Mouse (Mus musculus): ENCODE measurements around the gene Fam53b. TPM values are rescaled to one million over a fixed set of nuclear protein-coding genes. Genes with fewer than 3 reads are reported as not detected.
"Not testable (repeated sequence)": the region's sequence is repeated elsewhere in the genome, so short reads cannot be mapped to it uniquely, and the experiment has no call there.

Gene Fam53b
- total and polyA plus RNA-seq, 3 experiments, result 15.6 to 30.9 (median 22.1) TPM

DNA sequence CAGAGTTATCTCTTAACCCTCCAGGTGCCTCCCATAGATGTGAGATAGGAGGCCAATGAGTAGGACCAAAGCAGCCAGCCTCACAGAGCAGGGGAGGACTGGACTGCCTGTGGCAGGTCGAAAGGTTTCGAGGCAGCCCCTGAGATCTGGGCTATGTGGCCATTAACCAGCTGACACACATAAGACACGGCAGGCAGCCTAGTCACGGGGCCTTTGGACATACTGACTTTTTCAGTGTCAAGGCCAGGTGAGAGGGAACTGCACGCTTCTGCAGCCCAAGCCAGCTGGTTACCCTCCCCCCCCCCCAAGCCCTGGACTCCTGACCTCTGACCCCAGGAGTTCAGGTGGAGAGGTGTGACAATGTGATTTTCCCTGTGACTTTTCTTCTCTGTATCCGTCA, 148.9 kb downstream of the Fam53b start:
- H3K79me2 ChIP-seq (replicated peaks; ENCODE audit: control insufficient read depth, extremely low read depth, insufficient read depth, poor library complexity, severe bottlenecking), result no peaks in the 10 kb centered on the region
- TF ChIP-seq CHD2 (IDR thresholded peaks at IDR 0.05; ENCODE audit: low read length) (no peak), UBTF (IDR thresholded peaks at IDR 0.05; ENCODE audit: low read depth, low read length) (no peak), SIN3A (IDR thresholded peaks at IDR 0.05; ENCODE audit: low read length) (no peak), IRF4 (IDR thresholded peaks at IDR 0.05; ENCODE audit: low read depth, low read length) (no peak), USF2 (conservative IDR thresholded peaks at IDR 0.05; ENCODE audit: low read depth, low read length) (no peak), SMC3 (IDR thresholded peaks at IDR 0.05; ENCODE audit: low read depth, low read length) (no peak), ZKSCAN1 (IDR thresholded peaks at IDR 0.05; ENCODE audit: borderline replicate concordance, low read depth, low read length) (no peak), RCOR1 (conservative IDR thresholded peaks at IDR 0.05; ENCODE audit: low read depth, low read length) (no peak), MYC (IDR thresholded peaks at IDR 0.05; ENCODE audit: low read depth, low read length) (no peak), BHLHE40 (IDR thresholded peaks at IDR 0.05; ENCODE audit: low read depth, low read length) (no peak), TBP (conservative IDR thresholded peaks at IDR 0.05; ENCODE audit: low read depth, low read length) (no peak), ETS1 (conservative IDR thresholded peaks at IDR 0.05; ENCODE audit: low read depth, low read length) (no peak), GABPA (IDR thresholded peaks at IDR 0.05; ENCODE audit: insufficient replicate concordance, low read depth, low read length) (no peak), POLR2AphosphoS2 (IDR thresholded peaks at IDR 0.05; ENCODE audit: low read depth, low read length) (no peak), KAT2A (IDR thresholded peaks at IDR 0.05; ENCODE audit: insufficient replicate concordance, low read length) (no peak), ZC3H11A (IDR thresholded peaks at IDR 0.05; ENCODE audit: low read depth, low read length) (no peak), MAFK (IDR thresholded peaks at IDR 0.05; ENCODE audit: insufficient replicate concordance, low read length) (no peak), RAD21 (IDR thresholded peaks at IDR 0.05; ENCODE audit: low read depth, low read length) (no peak), NRF1 (IDR thresholded peaks at IDR 0.05; ENCODE audit: low read depth, low read length) (no peak), TCF12 (IDR thresholded peaks at IDR 0.05; ENCODE audit: low read depth, low read length) (no peak)
- no peak overlapping the region for H3K9ac ChIP-seq (ENCODE audit: insufficient read depth, low read depth)
- H3K27ac ChIP-seq (ENCODE audit: insufficient read depth, low read depth), result no peak overlapping the region
- dilution Hi-C loops (cut with MboI; ENCODE audit: extremely low pct_ligation_motif_present, extremely low pct_unique_long_range_greater_than_20kb, low sequenced_read_pairs) (no loop called here), in situ Hi-C loops (cut with MboI; ENCODE audit: low pct_ligation_motif_present, low pct_unique_long_range_greater_than_20kb, low sequenced_read_pairs) (no loop called here)
- no peak overlapping the region for H3K4me2 ChIP-seq (ENCODE audit: insufficient read depth, low read depth, poor library complexity, severe bottlenecking)
- peaks cover 3 to 20% of the 10 kb centered on the region in 2 experiments; a peak in 2 of 4 replicates for H3K4me1 ChIP-seq (ENCODE audit: control insufficient read depth in 1 of 2, insufficient read depth in 2 of 2)
- no peaks in the 10 kb centered on the region for H3K9me3 ChIP-seq (replicated peaks; ENCODE audit: low read length)
- H3K27me3 ChIP-seq (replicated peaks), result no peaks in the 10 kb centered on the region
- no peaks in the 10 kb centered on the region for H3K36me3 ChIP-seq (replicated peaks in 1 of 2; ENCODE audit: control insufficient read depth in 1 of 2, insufficient read depth in 1 of 2, low read length in 1 of 2)
- H3K4me3 ChIP-seq (replicated peaks in 1 of 3; ENCODE audit: low read depth in 2 of 3, low read length in 2 of 3, poor library complexity in 1 of 3), result no peak overlapping the region
- DNase-seq (ENCODE audit: extremely low read depth), result no peak

DNA sequence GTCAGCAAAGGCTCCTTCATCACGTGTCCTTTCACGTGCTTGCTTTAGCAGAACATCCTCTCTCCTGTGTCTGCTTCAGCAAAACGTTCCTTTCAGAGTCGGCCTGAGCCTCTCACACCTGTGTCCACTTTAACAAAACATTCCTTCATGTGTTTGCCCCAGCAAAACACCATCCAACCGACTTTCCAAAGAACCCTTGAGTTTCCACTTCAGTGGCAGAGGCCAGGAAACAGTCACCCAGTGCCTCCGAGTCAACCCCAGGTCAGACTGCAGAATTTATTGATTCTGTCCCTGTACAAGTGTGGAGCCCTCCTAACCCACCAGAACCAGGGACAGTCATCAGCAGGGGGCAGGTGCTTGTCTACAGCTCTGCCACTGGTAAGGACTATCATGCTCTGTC, 150.9 kb downstream of the Fam53b start:
- DNase-seq (ENCODE audit: extremely low read depth); H3K27me3 ChIP-seq (replicated peaks); H3K27ac ChIP-seq (ENCODE audit: insufficient read depth, low read depth); H3K4me3 ChIP-seq (replicated peaks in 1 of 3; ENCODE audit: low read depth in 2 of 3, low read length in 2 of 3, poor library complexity in 1 of 3); H3K9ac ChIP-seq (ENCODE audit: insufficient read depth, low read depth); H3K9me3 ChIP-seq (replicated peaks; ENCODE audit: low read length); in situ Hi-C loops (cut with MboI; ENCODE audit: low pct_ligation_motif_present, low pct_unique_long_range_greater_than_20kb, low sequenced_read_pairs); H3K4me2 ChIP-seq (ENCODE audit: insufficient read depth, low read depth, poor library complexity, severe bottlenecking); H3K36me3 ChIP-seq (replicated peaks in 1 of 2; ENCODE audit: control insufficient read depth in 1 of 2, insufficient read depth in 1 of 2, low read length in 1 of 2); H3K79me2 ChIP-seq (replicated peaks; ENCODE audit: control insufficient read depth, extremely low read depth, insufficient read depth, poor library complexity, severe bottlenecking); dilution Hi-C loops (cut with MboI; ENCODE audit: extremely low pct_ligation_motif_present, extremely low pct_unique_long_range_greater_than_20kb, low sequenced_read_pairs): not testable (repeated sequence)
- peaks cover 7 to 40% of the 10 kb centered on the region in 2 experiments; a peak in 3 of 4 replicates for H3K4me1 ChIP-seq (ENCODE audit: control insufficient read depth in 1 of 2, insufficient read depth in 2 of 2)

Other genes with a start within 250 kb of the Fam53b start
- gene Oat, start 237.5 kb downstream of the Fam53b start, total RNA-seq (2012; rRNA removed), result 104 and 114 TPM in 2 replicates
- 202 and 204 TPM in 2 replicates for gene Oat, start 237.5 kb downstream of the Fam53b start, total RNA-seq (2014; rRNA removed)
- gene Oat, start 237.5 kb downstream of the Fam53b start, polyA plus RNA-seq (2012; ENCODE audit: insufficient read length, low read depth), result 79.5 and 87.6 TPM in 2 replicates
- 0.04 TPM in 1 of 2 replicates, not detected in the other for gene Nkx1-2, start 214.2 kb downstream of the Fam53b start, total RNA-seq (2012; rRNA removed)
- not detected in 2 replicates for gene Nkx1-2, start 214.2 kb downstream of the Fam53b start, total RNA-seq (2014; rRNA removed)
- not detected in 2 replicates for gene Nkx1-2, start 214.2 kb downstream of the Fam53b start, polyA plus RNA-seq (2012; ENCODE audit: insufficient read length, low read depth)
- 7.8 and 9.2 TPM in 2 replicates for gene Lhpp, start 203.2 kb downstream of the Fam53b start, total RNA-seq (2012; rRNA removed)
- gene Lhpp, start 203.2 kb downstream of the Fam53b start, total RNA-seq (2014; rRNA removed), result 13.8 and 14.6 TPM in 2 replicates
- gene Lhpp, start 203.2 kb downstream of the Fam53b start, polyA plus RNA-seq (2012; ENCODE audit: insufficient read length, low read depth), result 15.4 and 16.5 TPM in 2 replicates
- gene Eef1akmt2, start 38.8 kb upstream of the Fam53b start, total RNA-seq (2012; rRNA removed), result 31.4 and 34.3 TPM in 2 replicates
- 87.2 and 94.8 TPM in 2 replicates for gene Eef1akmt2, start 38.8 kb upstream of the Fam53b start, total RNA-seq (2014; rRNA removed)
- gene Eef1akmt2, start 38.8 kb upstream of the Fam53b start, polyA plus RNA-seq (2012; ENCODE audit: insufficient read length, low read depth), result 35.9 and 39.8 TPM in 2 replicates
- gene Abraxas2, start 45.3 kb upstream of the Fam53b start, total RNA-seq (2012; rRNA removed), result 20.5 and 21.3 TPM in 2 replicates
- gene Abraxas2, start 45.3 kb upstream of the Fam53b start, total RNA-seq (2014; rRNA removed), result 26.7 and 28.4 TPM in 2 replicates
- 20.1 and 20.3 TPM in 2 replicates for gene Abraxas2, start 45.3 kb upstream of the Fam53b start, polyA plus RNA-seq (2012; ENCODE audit: insufficient read length, low read depth)
- 10.8 and 11.3 TPM in 2 replicates for gene Zranb1, start 117.3 kb upstream of the Fam53b start, total RNA-seq (2012; rRNA removed)
- gene Zranb1, start 117.3 kb upstream of the Fam53b start, total RNA-seq (2014; rRNA removed), result 17.6 and 22.0 TPM in 2 replicates
- 11.6 and 11.7 TPM in 2 replicates for gene Zranb1, start 117.3 kb upstream of the Fam53b start, polyA plus RNA-seq (2012; ENCODE audit: insufficient read length, low read depth)

Measured in CH12.LX (cell line).